Mouse (Mus musculus): ENCODE results near the gene Obox2. TPM values are rescaled to one million over a fixed set of nuclear protein-coding genes. Genes with fewer than 3 reads are reported as not detected.
"Not testable (repeated sequence)": the region's sequence is repeated elsewhere in the genome, so short reads cannot be mapped to it uniquely, and the experiment has no call there.

The Obox2 gene
- polyA plus RNA-seq (2014; fragmentation: Nextera tagmentation; extraction: Ambion mirVana), result not detected in 2 replicates

DNA sequence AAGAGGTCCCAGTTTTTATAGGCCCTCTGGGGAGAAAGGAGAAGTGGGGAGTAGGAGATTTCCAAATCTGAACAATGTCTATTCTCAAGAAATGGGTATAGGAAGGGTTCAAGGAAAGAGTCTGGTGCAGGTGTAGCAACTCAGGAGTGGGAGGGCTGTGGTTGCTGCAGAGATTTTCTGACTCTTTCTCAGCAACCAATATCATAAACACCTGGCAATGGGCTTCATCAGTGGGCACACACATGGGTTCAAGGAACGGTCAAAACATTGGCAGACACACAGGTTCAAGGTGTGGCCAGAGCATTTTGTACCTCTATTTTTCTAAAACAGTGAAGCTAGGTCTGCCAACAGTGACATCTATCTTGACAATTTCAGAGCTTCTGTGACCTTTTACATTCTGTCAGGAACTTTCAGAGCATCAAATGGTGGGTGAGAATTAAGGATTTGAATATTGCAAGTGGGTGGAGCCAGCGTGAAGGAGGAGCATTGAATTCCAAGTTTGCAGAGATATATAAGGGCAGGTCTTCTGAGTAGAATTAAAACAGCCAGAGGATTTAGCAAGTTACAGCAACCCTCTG, at the start of gene Obox2, which contains the start of gene Obox1:
Obox2 (plus strand) TSS at position 301 of the 578 bp plus-strand sequence.
Obox1 (plus strand) TSS at position 528 of the 578 bp plus-strand sequence.
- no CpG with 5 or more reads among the region's 2 CpGs for WGBS
- not testable (repeated sequence) for H3K4me2 ChIP-seq (ENCODE audit: low read length); H3K27ac ChIP-seq (replicated peaks; ENCODE audit: low read depth, low read length); H3K36me3 ChIP-seq (ENCODE audit: control insufficient read depth, insufficient read depth, low read length); H3K9me3 ChIP-seq (ENCODE audit: control insufficient read depth, low read length); DNase-seq; H3K4me3 ChIP-seq (replicated peaks; ENCODE audit: low read depth, low read length); ATAC-seq (ENCODE audit: low FRiP score, low TSS enrichment); H3K4me1 ChIP-seq (ENCODE audit: control insufficient read depth, insufficient read depth, low read length); H3K9ac ChIP-seq (replicated peaks; ENCODE audit: low read length); H3K27me3 ChIP-seq (ENCODE audit: control insufficient read depth, insufficient read depth, low read length)

DNA sequence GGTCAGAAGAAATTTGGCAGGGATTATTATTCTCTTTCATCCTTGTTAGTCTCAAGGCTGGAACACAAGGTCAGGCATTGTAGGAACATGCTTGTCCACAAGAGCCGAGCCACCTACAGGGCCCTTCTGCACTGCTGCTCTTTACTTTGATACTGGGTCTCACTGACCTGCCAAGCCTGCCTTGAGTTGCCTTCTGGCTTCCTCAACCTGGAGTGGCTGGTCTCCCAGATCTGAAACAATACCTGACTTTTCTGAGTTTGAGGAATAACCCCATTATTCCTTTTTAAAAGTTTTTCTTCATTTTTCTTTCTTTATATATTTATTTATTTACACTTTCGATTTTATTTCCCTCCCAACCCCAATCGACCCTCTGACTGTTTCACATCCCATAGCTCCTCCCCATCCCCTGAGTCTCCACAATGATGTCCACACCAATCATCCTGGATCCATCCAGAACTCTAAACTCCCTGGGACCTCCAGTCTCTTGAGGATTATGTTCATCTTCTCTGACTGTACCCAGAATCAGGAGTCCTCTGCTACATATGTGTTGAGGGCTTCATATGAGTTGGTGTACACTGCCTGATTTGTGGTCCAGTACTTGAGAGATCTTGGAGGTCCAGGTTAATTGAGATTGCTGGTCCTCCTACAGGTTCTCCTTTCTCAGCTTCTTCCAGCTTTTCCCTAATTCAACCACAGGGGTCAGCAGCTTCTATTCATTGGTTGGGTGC, 10.8 kb downstream of the Obox2 start:
- ATAC-seq (ENCODE audit: low FRiP score, low TSS enrichment); H3K9me3 ChIP-seq (ENCODE audit: control insufficient read depth, low read length); H3K9ac ChIP-seq (replicated peaks; ENCODE audit: low read length); H3K27ac ChIP-seq (replicated peaks; ENCODE audit: low read depth, low read length); H3K27me3 ChIP-seq (ENCODE audit: control insufficient read depth, insufficient read depth, low read length); H3K4me2 ChIP-seq (ENCODE audit: low read length); H3K4me3 ChIP-seq (replicated peaks; ENCODE audit: low read depth, low read length); DNase-seq; H3K4me1 ChIP-seq (ENCODE audit: control insufficient read depth, insufficient read depth, low read length); H3K36me3 ChIP-seq (ENCODE audit: control insufficient read depth, insufficient read depth, low read length): not testable (repeated sequence)
- WGBS, result 72% methylated on average over 3 of the region's 3 CpGs

DNA sequence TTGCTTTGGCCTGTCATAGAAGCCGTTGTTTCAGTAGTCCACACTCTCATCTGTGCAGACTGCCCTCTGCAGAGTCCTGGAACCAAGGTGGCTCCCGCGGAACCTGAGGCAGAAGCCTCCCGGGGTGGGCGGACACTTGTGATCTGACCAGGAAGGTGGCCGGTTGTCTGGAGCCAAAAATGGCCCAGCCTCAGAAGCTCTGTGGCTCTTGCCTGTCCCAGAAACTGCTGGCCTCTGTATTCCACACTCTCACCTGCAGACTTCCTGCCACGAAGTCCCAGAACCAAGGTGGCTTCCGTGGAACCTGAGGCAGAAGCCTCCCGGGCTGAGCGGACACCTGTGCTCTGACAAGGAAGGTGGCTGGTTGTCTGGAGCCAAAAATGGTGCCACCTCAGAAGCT, 18.3 kb downstream of the Obox2 start:
- H3K36me3 ChIP-seq (ENCODE audit: control insufficient read depth, insufficient read depth, low read length); H3K4me3 ChIP-seq (replicated peaks; ENCODE audit: low read depth, low read length); DNase-seq; ATAC-seq (ENCODE audit: low FRiP score, low TSS enrichment); H3K9ac ChIP-seq (replicated peaks; ENCODE audit: low read length); H3K9me3 ChIP-seq (ENCODE audit: control insufficient read depth, low read length); H3K27ac ChIP-seq (replicated peaks; ENCODE audit: low read depth, low read length); H3K4me2 ChIP-seq (ENCODE audit: low read length); H3K27me3 ChIP-seq (ENCODE audit: control insufficient read depth, insufficient read depth, low read length); H3K4me1 ChIP-seq (ENCODE audit: control insufficient read depth, insufficient read depth, low read length): not testable (repeated sequence)
- 89% methylated on average over 10 of the region's 10 CpGs for WGBS

DNA sequence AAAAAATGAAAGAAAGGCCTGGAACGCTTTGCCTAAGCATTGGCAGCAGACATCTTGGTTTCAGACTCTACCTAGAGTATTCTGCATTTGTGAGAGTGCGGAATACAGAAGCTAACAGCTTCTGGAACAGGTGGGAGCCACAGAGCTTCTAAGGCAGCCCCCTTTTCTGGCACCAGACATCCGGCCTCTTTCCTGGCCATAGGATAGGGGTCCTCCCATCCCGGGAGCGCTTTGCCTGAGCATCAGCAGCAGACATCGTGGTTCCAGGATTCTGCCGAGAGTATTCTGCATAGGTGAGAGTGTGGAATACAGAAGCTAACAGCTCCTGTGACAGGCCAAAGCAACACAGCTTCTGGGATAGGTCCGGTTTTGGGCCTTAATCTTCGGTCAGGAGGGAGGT, 29.5 kb downstream of the Obox2 start:
- H3K9ac ChIP-seq (replicated peaks; ENCODE audit: low read length); H3K4me3 ChIP-seq (replicated peaks; ENCODE audit: low read depth, low read length); ATAC-seq (ENCODE audit: low FRiP score, low TSS enrichment); H3K36me3 ChIP-seq (ENCODE audit: control insufficient read depth, insufficient read depth, low read length); H3K9me3 ChIP-seq (ENCODE audit: control insufficient read depth, low read length); H3K4me1 ChIP-seq (ENCODE audit: control insufficient read depth, insufficient read depth, low read length); H3K27me3 ChIP-seq (ENCODE audit: control insufficient read depth, insufficient read depth, low read length); DNase-seq; H3K4me2 ChIP-seq (ENCODE audit: low read length); H3K27ac ChIP-seq (replicated peaks; ENCODE audit: low read depth, low read length): not testable (repeated sequence)
- 85% methylated on average over 8 of the region's 9 CpGs for whole genome bisulfite sequencing

DNA sequence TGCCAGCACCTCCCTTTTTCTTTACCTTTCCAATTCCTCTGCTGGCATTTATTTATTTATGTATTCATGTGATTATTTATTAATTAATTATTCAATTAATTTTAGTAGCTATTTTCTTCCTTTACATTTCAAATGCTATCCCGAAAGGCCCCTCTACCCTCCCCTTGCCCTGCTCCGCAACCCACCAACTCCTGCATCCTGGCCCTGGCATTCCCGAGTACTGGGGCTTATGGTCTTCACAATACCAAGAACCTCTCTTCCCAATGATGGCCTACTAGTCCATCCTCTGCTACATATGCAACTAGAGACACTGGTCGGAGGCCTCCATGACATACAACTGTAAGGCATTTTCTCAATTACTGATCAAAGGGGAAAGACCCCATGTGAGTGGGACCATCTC, 37.0 kb downstream of the Obox2 start:
- H3K36me3 ChIP-seq (ENCODE audit: control insufficient read depth, insufficient read depth, low read length); ATAC-seq (ENCODE audit: low FRiP score, low TSS enrichment); H3K4me2 ChIP-seq (ENCODE audit: low read length); H3K9me3 ChIP-seq (ENCODE audit: control insufficient read depth, low read length); H3K9ac ChIP-seq (replicated peaks; ENCODE audit: low read length); H3K4me3 ChIP-seq (replicated peaks; ENCODE audit: low read depth, low read length); DNase-seq; H3K27ac ChIP-seq (replicated peaks; ENCODE audit: low read depth, low read length); H3K4me1 ChIP-seq (ENCODE audit: control insufficient read depth, insufficient read depth, low read length); H3K27me3 ChIP-seq (ENCODE audit: control insufficient read depth, insufficient read depth, low read length): not testable (repeated sequence)
- 85% methylated on average over 3 of the region's 4 CpGs for WGBS

Other genes starting within 250 kb of the Obox2 start
- not detected in 2 replicates for gene Obox1, start 227 bp downstream of the Obox2 start, polyA plus RNA-seq (2014; fragmentation: Nextera tagmentation; extraction: Ambion mirVana)